In the genomic region with DNA sequence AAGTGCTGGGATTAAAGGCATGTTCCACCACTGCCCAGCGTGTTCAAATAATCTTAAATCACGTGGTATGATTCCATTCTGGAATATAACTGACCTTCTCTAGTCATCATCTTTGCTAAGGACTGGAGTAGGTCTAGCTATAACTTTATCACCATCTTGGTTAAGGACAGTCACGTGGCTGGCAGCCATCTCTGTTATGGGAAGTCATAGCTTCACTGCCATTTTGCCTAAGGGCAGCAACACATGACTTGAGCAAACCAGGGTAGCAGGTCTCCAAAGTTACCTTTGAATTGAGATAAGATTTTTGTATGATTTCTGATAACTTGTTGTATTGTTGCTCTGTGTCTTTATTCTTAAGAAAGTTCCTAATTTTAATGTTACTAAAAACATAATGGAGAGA, we compare ENCODE assay signal across 18 mouse cellular contexts.
A peak's percentile ranks its signal among the peaks of the same experiment; 100 is the strongest.
DNase-seq lines count a peak whose midpoint lies in the region; TF ChIP-seq lines count a peak whose summit lies in the region.
"Had no signal": no experiment of that assay in that cellular context is flagged by ENCODE, and none has a peak within 500 bp of the region (broad histone marks: within the 10 kb centered on the region; RNA-seq: fewer than 3 reads in every experiment).

No protein-coding gene starts in this region.

- H3K4me3 ChIP-seq in C2C12 (ENCODE audit: insufficient read depth, poor library complexity, severe bottlenecking) (no peak overlapping the region), MEL (ENCODE audit: control insufficient read depth in 1 of 2, insufficient read depth in 1 of 2, low read depth in 2 of 2, low read length in 2 of 2) (no peak overlapping the region)

- no peak for TF ChIP-seq EP300 in MEL (IDR thresholded peaks at IDR 0.05; ENCODE audit: low read depth in 1 of 2, low read length in 2 of 2)

- H3ac ChIP-seq in C2C12 (ENCODE audit: control insufficient read depth, insufficient read length, low read depth), result no peak overlapping the region

- TF ChIP-seq POLR2A in MEL (IDR thresholded peaks at IDR 0.05; ENCODE audit: control insufficient read depth in 1 of 2, insufficient read depth in 1 of 2, low read depth in 1 of 2, low read length in 2 of 2, poor library complexity in 1 of 2), result no peak

- no peak for TF ChIP-seq RAD21 in MEL (IDR thresholded peaks at IDR 0.05; ENCODE audit: low read depth, low read length)

- no peaks in the 10 kb centered on the region for H3K79me3 ChIP-seq in C2C12 (ENCODE audit: low read depth)

- TF ChIP-seq CTCF in C2C12 (IDR thresholded peaks at IDR 0.05; ENCODE audit: control insufficient read depth, insufficient read depth, insufficient read length), result no peak
- TF ChIP-seq CTCF in MEL (IDR thresholded peaks at IDR 0.05 in 2 of 3, conservative IDR thresholded peaks at IDR 0.05 in 1 of 3; ENCODE audit: control insufficient read depth in 1 of 3, insufficient read depth in 1 of 3, low read depth in 2 of 3, low read length in 3 of 3, poor library complexity in 1 of 3, severe bottlenecking in 1 of 3), result no peak

- H3K79me2 ChIP-seq in C2C12 (ENCODE audit: control insufficient read depth, insufficient read depth), result no peaks in the 10 kb centered on the region
- H3K79me2 ChIP-seq in MEL (ENCODE audit: control insufficient read depth, insufficient read depth, low read length, poor library complexity), result no peaks in the 10 kb centered on the region

- H3K4me1 ChIP-seq in MEL (ENCODE audit: control insufficient read depth in 1 of 2, insufficient read depth in 2 of 2, low read length in 2 of 2), result peaks cover 0 to 5% of the 10 kb centered on the region in 2 experiments; a peak in 2 of 4 replicates

- H3K9me3 ChIP-seq in MEL (replicated peaks; ENCODE audit: insufficient read depth, low read length), result no peaks in the 10 kb centered on the region
- H3K9me3 ChIP-seq: G1E had no signal

- H3K27me3 ChIP-seq in C2C12 (ENCODE audit: control insufficient read depth, insufficient read depth, insufficient read length), result no peaks in the 10 kb centered on the region
- no peaks in the 10 kb centered on the region for H3K27me3 ChIP-seq in MEL (ENCODE audit: control insufficient read depth in 1 of 2, insufficient read depth in 2 of 2, low read length in 2 of 2)
- H3K27me3 ChIP-seq: CH12.LX had no signal

- no peak overlapping the region for H3K9ac ChIP-seq in MEL (ENCODE audit: control insufficient read depth, low read depth, low read length, poor library complexity, severe bottlenecking)

- H3K27ac ChIP-seq in MEL (ENCODE audit: control insufficient read depth, low read depth, low read length), result no peak overlapping the region

- H3K36me3 ChIP-seq in C2C12 (ENCODE audit: control insufficient read depth, insufficient read depth), result no peaks in the 10 kb centered on the region
- H3K36me3 ChIP-seq in MEL (ENCODE audit: control insufficient read depth in 1 of 2, insufficient read depth in 2 of 2, low read length in 2 of 2), result no peaks in the 10 kb centered on the region
- H3K36me3 ChIP-seq: G1E had no signal

- DNase-seq in MEL (ENCODE audit: low read depth, low spot score), result no peak
- DNase-seq in layer of hippocampus, adult 9-10 months (ENCODE audit: low spot score), result no peak
- DNase-seq in embryo, embryonic 9.5 days (ENCODE audit: extremely low spot score), result no peak
- DNase-seq: adrenal gland, adult 2 months; adrenal gland, adult 8-10 months; adrenal gland, postnatal 10 days; adrenal gland, postnatal 14 days; adrenal gland, postnatal 25 days; adrenal gland, postnatal 36 days; B cell, adult 2 months; cerebellum, adult 11 months; cerebellum, adult 11-12 months; cerebellum, adult 18-20 months; cerebellum, adult 2 months; cerebellum, adult 8-10 months had no signal

TF ChIP-seq in C2C12, 6 proteins besides CTCF, POLR2A, EP300 and RAD21:
- no peak for TF ChIP-seq MYOD1 (IDR thresholded peaks at IDR 0.05; ENCODE audit: control insufficient read depth, insufficient read length, low read depth)
- TF ChIP-seq MYOG (IDR thresholded peaks at IDR 0.05; ENCODE audit: control insufficient read depth, extremely low read depth, insufficient read length), result no peak
- TF ChIP-seq CEBPB (IDR thresholded peaks at IDR 0.05; ENCODE audit: low read depth), result no peak
- TF ChIP-seq USF1 (IDR thresholded peaks at IDR 0.05; ENCODE audit: low read depth), result peak; percentile 52
- no peak for TF ChIP-seq FOSL1 (IDR thresholded peaks at IDR 0.05; ENCODE audit: insufficient read depth, low read length, poor library complexity, severe bottlenecking)
- no peak for TF ChIP-seq MAX (IDR thresholded peaks at IDR 0.05)

TF ChIP-seq in MEL, 35 proteins besides CTCF, POLR2A, EP300 and RAD21:
- TF ChIP-seq CHD2 (IDR thresholded peaks at IDR 0.05; ENCODE audit: low read length), result no peak
- TF ChIP-seq POLR2AphosphoS2 (IDR thresholded peaks at IDR 0.05; ENCODE audit: low read length), result no peak
- TF ChIP-seq USF2 (IDR thresholded peaks at IDR 0.05; ENCODE audit: borderline replicate concordance in 1 of 2, insufficient read depth in 1 of 2, low read depth in 1 of 2, low read length in 2 of 2), result 0 out of 4 replicates have a peak, but pooled peaks of 1 of the 2 experiments have one; percentile 22
- TF ChIP-seq MYB (IDR thresholded peaks at IDR 0.05; ENCODE audit: low read depth, low read length), result no peak
- TF ChIP-seq ZC3H11A (IDR thresholded peaks at IDR 0.05; ENCODE audit: low read depth, low read length), result no peak
- no peak for TF ChIP-seq CHD1 (IDR thresholded peaks at IDR 0.05; ENCODE audit: low read depth, low read length)
- TF ChIP-seq USF1 (IDR thresholded peaks at IDR 0.05; ENCODE audit: low read depth, low read length), result peak; percentile 74
